Mouse (Mus musculus) limb, embryonic 15.5 days (tissue): ENCODE results near the gene Serpina9. TPM values are rescaled to one million over a fixed set of nuclear protein-coding genes. Genes with fewer than 3 reads are reported as not detected.
"Not testable (repeated sequence)": the region's sequence is repeated elsewhere in the genome, so short reads cannot be mapped to it uniquely, and the experiment has no call there.

Source experiments
- ATAC-seq: fragments of 200-750 bp; cut with Nextera tagmentation; 2 replicates; pipeline ENCODE4 v1.8.0; 2017; ENCODE audit warnings: low read depth, moderate TSS enrichment; ENCODE audit not compliant: insufficient number of reproducible peaks, low FRiP score, low TSS enrichment
- H3K27ac ChIP-seq: fragments of 300-500 bp; sonication (generic); 2 replicates; pipeline ENCODE4 v1.5.1; 2015; ENCODE audit warnings: moderate library complexity, mild to moderate bottlenecking, inconsistent platforms
- H3K27me3 ChIP-seq: fragments of 300-500 bp; sonication (generic); 2 replicates; pipeline ENCODE4 v1.6.1; 2015; ENCODE audit warnings: inconsistent platforms
- H3K36me3 ChIP-seq: fragments of 300-500 bp; sonication (generic); 2 replicates; pipeline ENCODE4 v1.6.1; 2015; ENCODE audit warnings: inconsistent platforms
- H3K4me1 ChIP-seq: fragments of 300-500 bp; sonication (generic); 2 replicates; pipeline ENCODE4 v1.6.1; 2015; ENCODE audit warnings: inconsistent platforms
- H3K4me2 ChIP-seq: fragments of 300-500 bp; sonication (generic); 2 replicates; pipeline ENCODE4 v1.6.1; 2015; ENCODE audit warnings: mild to moderate bottlenecking, inconsistent platforms
- H3K4me3 ChIP-seq: fragments of 300-500 bp; sonication (generic); 2 replicates; pipeline ENCODE4 v1.5.1; 2015; ENCODE audit warnings: mild to moderate bottlenecking, inconsistent platforms
- H3K9ac ChIP-seq: fragments of 300-500 bp; sonication (generic); 2 replicates; pipeline ENCODE4 v1.6.1; 2015; ENCODE audit warnings: inconsistent platforms
- H3K9me3 ChIP-seq: fragments of 300-500 bp; sonication (generic); 2 replicates; pipeline ENCODE4 v1.6.1; 2016; ENCODE audit warnings: inconsistent platforms
- WGBS: fragments of 180-500 bp; shearing (Covaris S2); methylation state at CpG from one replicate; pipeline ENCODE4 v1.1.7; 2015; 5-methylcytosine and 5-hydroxymethylcytosine counted together
- polyA plus RNA-seq: library from polyadenylated mRNA; unstranded; fragments of >200 nt; fragmentation: Nextera tagmentation; extraction: Ambion mirVana; gene quantifications from 2 replicates; pipeline ENCODE4 v1.2.1, GENCODE M21; 2015

Serpina9 gene
- polyA plus RNA-seq, 1 experiment from 2014 or later: 0.24 TPM

DNA sequence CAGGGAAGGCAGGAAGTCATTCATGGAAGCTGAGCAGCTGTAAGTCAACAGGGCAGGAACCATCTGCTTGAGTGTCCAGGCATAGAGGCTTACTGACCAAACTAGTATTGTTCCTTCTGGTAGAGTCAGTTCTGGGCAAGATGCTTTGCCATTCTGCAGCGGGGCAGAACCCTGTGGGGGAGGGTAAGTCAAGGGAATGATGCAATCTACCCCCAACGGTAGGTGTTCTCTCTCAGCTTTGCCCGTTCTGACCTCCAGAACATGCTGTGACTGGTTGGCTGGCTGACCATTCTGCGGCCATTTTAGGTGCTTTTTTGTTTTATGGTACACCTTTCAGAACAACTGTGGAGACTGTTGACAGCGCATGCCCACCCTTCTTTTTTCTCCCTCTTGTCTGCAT, 51.2 kb downstream of the Serpina9 start:
- Histone ChIP-seq H3K27me3 (no peaks in the 10 kb centered on the region), H3K4me3 (no peak overlapping the region), H3K4me2 (no peak overlapping the region), H3K4me1 (no peaks in the 10 kb centered on the region), H3K9me3 (no peaks in the 10 kb centered on the region), H3K27ac (no peak overlapping the region), H3K36me3 (no peaks in the 10 kb centered on the region), H3K9ac (no peak overlapping the region)
- no peak for ATAC-seq
- whole genome bisulfite sequencing: 78% methylated on average over 5 of the region's 5 CpGs

DNA sequence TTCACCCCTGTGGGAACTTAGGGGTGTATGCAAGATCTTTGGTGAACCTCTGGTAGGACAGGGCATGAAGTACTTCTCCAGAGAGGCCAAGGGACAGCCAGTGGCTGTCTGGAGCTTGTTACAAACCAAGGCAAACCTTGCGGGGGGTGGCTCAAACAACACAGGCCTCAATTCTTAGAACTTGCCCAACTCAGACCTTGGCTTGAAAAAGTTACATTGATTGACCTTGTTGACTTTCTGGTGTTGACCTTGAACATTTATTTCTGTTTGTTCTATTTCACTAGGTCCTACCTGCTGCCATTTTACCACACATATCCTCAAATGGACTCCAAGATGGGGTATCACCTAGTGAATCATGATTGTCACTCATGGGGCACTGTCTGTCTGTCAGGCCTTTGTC, 51.8 kb downstream of the Serpina9 start:
- Histone ChIP-seq H3K27me3 (no peaks in the 10 kb centered on the region), H3K4me1 (no peaks in the 10 kb centered on the region), H3K9me3 (no peaks in the 10 kb centered on the region), H3K36me3 (no peaks in the 10 kb centered on the region), H3K9ac (no peak overlapping the region), H3K27ac (no peak overlapping the region), H3K4me3 (no peak overlapping the region), H3K4me2 (no peak overlapping the region)
- ATAC-seq: no peak
- 90% methylated on average over 1 of the region's 1 CpGs for WGBS

DNA sequence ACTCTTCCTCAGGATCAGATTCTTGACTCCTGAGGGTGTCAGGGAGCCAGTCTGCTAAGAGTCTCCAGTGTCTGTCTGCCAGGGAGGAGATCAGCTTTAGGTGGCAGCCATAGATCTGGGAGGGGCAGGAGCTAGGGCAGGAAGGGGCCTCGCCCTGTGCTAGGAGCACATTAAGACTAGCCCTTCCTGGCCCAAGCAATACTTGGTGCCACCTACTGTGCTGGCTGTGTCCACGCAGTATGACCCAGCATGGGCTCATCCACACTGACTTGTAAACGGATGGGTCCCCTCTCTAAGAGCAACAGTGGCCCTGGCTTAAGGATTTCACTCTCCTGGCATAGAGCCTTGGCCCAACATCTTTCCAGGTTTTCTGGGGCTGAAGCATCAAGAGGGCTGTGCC, 54.8 kb downstream of the Serpina9 start, which contains the start of gene Serpina1e:
Gene Serpina1e (minus strand): TSS at position 178 of the 400 bp plus-strand sequence.
- WGBS: 74% methylated on average over 3 of the region's 3 CpGs
- Histone ChIP-seq H3K4me1 (no peaks in the 10 kb centered on the region), H3K9ac (no peak within 1 kb of the TSS), H3K4me3 (no peak within 1 kb of the TSS), H3K4me2 (no peak within 1 kb of the TSS), H3K27me3 (no peaks in the 10 kb centered on the region), H3K9me3 (no peaks in the 10 kb centered on the region), H3K27ac (no peak within 1 kb of the TSS), H3K36me3 (no peaks in the 10 kb centered on the region)
- ATAC-seq: no peak

DNA sequence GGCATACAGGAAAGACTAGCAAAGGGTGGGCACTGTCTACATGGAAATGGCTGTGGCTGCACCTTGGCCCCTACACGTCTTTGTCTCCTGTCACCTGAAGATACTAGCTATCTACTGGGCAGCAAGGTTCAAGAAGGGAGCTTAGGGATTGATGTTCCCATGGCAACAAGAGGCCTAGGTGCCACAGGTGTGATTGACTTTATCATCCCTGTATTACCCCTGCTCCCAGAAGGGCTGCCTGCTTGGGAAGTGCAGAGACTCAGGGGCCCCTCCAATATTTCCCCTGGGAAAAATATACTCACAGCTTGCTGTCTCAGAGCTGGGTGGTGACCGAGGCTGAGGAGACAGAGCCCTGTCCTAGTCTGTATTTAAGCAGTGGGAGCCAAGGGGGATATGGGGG, 57.0 kb downstream of the Serpina9 start:
- H3K27ac ChIP-seq, H3K9ac ChIP-seq, H3K27me3 ChIP-seq, H3K4me2 ChIP-seq, H3K4me1 ChIP-seq, H3K36me3 ChIP-seq, ATAC-seq, H3K9me3 ChIP-seq, H3K4me3 ChIP-seq: not testable (repeated sequence)
- WGBS: 92% methylated on average over 2 of the region's 2 CpGs

DNA sequence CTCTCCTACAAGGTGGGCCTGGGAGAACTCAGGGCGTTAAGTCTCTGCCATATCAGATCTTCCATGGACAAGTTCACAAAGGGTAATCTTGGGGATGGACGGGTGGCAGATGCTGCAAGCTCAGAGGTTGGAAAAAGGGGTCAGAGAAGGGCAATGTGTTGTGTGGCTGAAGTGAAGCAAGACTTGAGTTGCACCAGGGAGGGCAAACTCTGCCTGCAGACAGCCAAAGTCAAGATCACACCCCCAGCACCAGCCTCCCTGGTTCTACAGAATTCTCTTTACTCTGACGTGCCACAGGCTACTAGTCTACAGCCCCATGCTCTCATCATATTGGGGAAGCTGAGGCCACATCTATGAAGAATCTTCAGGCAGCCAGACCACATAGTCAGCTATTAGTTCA, 60.6 kb downstream of the Serpina9 start:
- H3K27me3 ChIP-seq, H3K36me3 ChIP-seq, H3K4me1 ChIP-seq, ATAC-seq, H3K27ac ChIP-seq, H3K9ac ChIP-seq, H3K9me3 ChIP-seq, H3K4me2 ChIP-seq, H3K4me3 ChIP-seq: not testable (repeated sequence)
- 70% methylated on average over 3 of the region's 3 CpGs for WGBS

DNA sequence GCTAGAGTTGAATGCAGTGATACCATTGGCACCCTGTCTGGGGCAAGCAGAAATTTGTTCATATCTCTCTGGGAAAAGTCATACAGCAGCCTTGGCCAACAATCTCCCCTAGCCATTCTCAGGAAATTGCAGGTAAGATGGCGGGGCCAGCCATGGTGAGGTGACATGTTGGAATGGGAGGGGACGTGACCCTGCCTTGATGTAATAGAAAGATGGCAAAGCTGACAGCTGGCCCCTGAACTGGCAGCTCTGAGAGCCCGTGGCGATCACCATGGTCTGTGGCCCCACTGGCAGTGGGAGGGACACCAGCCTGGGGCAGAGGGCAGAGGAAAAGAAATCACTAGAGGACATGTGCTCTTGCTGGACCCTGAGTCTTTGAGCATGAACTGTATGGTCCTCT, 67.3 kb downstream of the Serpina9 start:
- WGBS: 79% methylated on average over 4 of the region's 4 CpGs

More for the DNA sequence above, 67.3 kb downstream of the Serpina9 start:
- H3K27me3 ChIP-seq: no peaks in the 10 kb centered on the region
- H3K9me3 ChIP-seq: no peaks in the 10 kb centered on the region
- H3K4me3 ChIP-seq: no peak overlapping the region
- no peak overlapping the region for H3K27ac ChIP-seq
- H3K4me2 ChIP-seq: no peak overlapping the region
- H3K9ac ChIP-seq: no peak overlapping the region
- ATAC-seq: no peak
- H3K36me3 ChIP-seq: no peaks in the 10 kb centered on the region
- no peaks in the 10 kb centered on the region for H3K4me1 ChIP-seq

Other genes with a start within 250 kb of the Serpina9 start
- gene Serpina1d, start 240.2 kb downstream of the Serpina9 start, polyA plus RNA-seq: 0.55 TPM in 1 of 2 replicates, not detected in the other
- gene Serpina1b, start 183.4 kb downstream of the Serpina9 start, polyA plus RNA-seq: 0.56 and 1.8 TPM in 2 replicates
- 0.31 and 1.9 TPM in 2 replicates for gene Serpina1a, start 150.2 kb downstream of the Serpina9 start, polyA plus RNA-seq
- 0.15 and 1.1 TPM in 2 replicates for gene Serpina1c, start 108.9 kb downstream of the Serpina9 start, polyA plus RNA-seq
- 0.12 and 0.82 TPM in 2 replicates for gene Serpina1e, start 54.8 kb downstream of the Serpina9 start, polyA plus RNA-seq
- not detected in 2 replicates for gene Serpina11, start 23.8 kb downstream of the Serpina9 start, polyA plus RNA-seq
- gene Serpina12, start 30.7 kb upstream of the Serpina9 start, polyA plus RNA-seq: 0.31 and 1.4 TPM in 2 replicates
- gene Serpina5, start 87.4 kb upstream of the Serpina9 start, polyA plus RNA-seq: not detected in 2 replicates
- not detected in 2 replicates for gene Serpina3a, start 99.0 kb upstream of the Serpina9 start, polyA plus RNA-seq
- gene Serpina3b, start 114.2 kb upstream of the Serpina9 start, polyA plus RNA-seq: 0.27 and 0.35 TPM in 2 replicates
- 0.09 TPM in 1 of 2 replicates, not detected in the other for gene Serpina3c, start 140.1 kb upstream of the Serpina9 start, polyA plus RNA-seq
- gene Serpina3f, start 200.8 kb upstream of the Serpina9 start, polyA plus RNA-seq: not detected in 2 replicates
- gene Serpina3g, start 222.5 kb upstream of the Serpina9 start, polyA plus RNA-seq: 0.65 and 0.98 TPM in 2 replicates
- 1.1 and 2.9 TPM in 2 replicates for gene Serpina3i, start 249.4 kb upstream of the Serpina9 start, polyA plus RNA-seq